Mouse (Mus musculus): ENCODE data around the gene Gm8271. TPM values are rescaled to one million over a fixed set of nuclear protein-coding genes. Genes with fewer than 3 reads are reported as not detected.
"Not testable (repeated sequence)": the region's sequence is repeated elsewhere in the genome, so short reads cannot be mapped to it uniquely, and the experiment has no call there.

Gene Gm8271
- not detected in 2 replicates for polyA plus RNA-seq (2015; fragmentation: Nextera tagmentation; extraction: Ambion mirVana)

GRCm38 (mm10) chr14:5185493-5185892 is at the start of gene Gm8271:
TSS of gene Gm8271 (plus strand) at chr14:5185793.
- ATAC-seq; H3K27ac ChIP-seq (ENCODE audit: low read length); H3K36me3 ChIP-seq (ENCODE audit: control insufficient read depth, insufficient read depth, low read length); H3K27me3 ChIP-seq (replicated peaks; ENCODE audit: control insufficient read depth, insufficient read depth, low read length); H3K9me3 ChIP-seq (ENCODE audit: control insufficient read depth, low read length); H3K9ac ChIP-seq (ENCODE audit: low read depth, low read length); H3K4me2 ChIP-seq (ENCODE audit: low read depth, low read length); H3K4me1 ChIP-seq (ENCODE audit: control insufficient read depth, insufficient read depth, low read length); H3K4me3 ChIP-seq (ENCODE audit: low read length): not testable (repeated sequence)
- no CpG with 5 or more reads among the region's 3 CpGs for WGBS

- not testable (repeated sequence) for H3K27ac ChIP-seq (ENCODE audit: low read length); H3K9ac ChIP-seq (ENCODE audit: low read depth, low read length); H3K4me3 ChIP-seq (ENCODE audit: low read length); H3K4me2 ChIP-seq (ENCODE audit: low read depth, low read length); ATAC-seq; H3K4me1 ChIP-seq (ENCODE audit: control insufficient read depth, insufficient read depth, low read length); H3K36me3 ChIP-seq (ENCODE audit: control insufficient read depth, insufficient read depth, low read length); H3K9me3 ChIP-seq (ENCODE audit: control insufficient read depth, low read length); H3K27me3 ChIP-seq (replicated peaks; ENCODE audit: control insufficient read depth, insufficient read depth, low read length)
- WGBS: no CpG with 5 or more reads among the region's 1 CpGs
Measured at GRCm38 (mm10) chr14:5164235-5164634, 21.4 kb upstream of the Gm8271 start, which contains the start of gene Gm3317. TSS of gene Gm3317 (plus strand) at chr14:5164535.

Other genes starting within 250 kb of the Gm8271 start
- not detected in 2 replicates for gene Gm8297, start 201.9 kb upstream of the Gm8271 start, polyA plus RNA-seq (2015; fragmentation: Nextera tagmentation; extraction: Ambion mirVana)
- not detected in 2 replicates for gene Gm3298, start 169.9 kb upstream of the Gm8271 start, polyA plus RNA-seq (2015; fragmentation: Nextera tagmentation; extraction: Ambion mirVana)
- not detected in 2 replicates for gene 4930555G01Rik, start 135.2 kb upstream of the Gm8271 start, polyA plus RNA-seq (2015; fragmentation: Nextera tagmentation; extraction: Ambion mirVana)
- 0.38 and 0.44 TPM in 2 replicates for gene Gm8281, start 114.8 kb upstream of the Gm8271 start, polyA plus RNA-seq (2015; fragmentation: Nextera tagmentation; extraction: Ambion mirVana)
- not detected in 2 replicates for gene Gm8279, start 54.3 kb upstream of the Gm8271 start, polyA plus RNA-seq (2015; fragmentation: Nextera tagmentation; extraction: Ambion mirVana)
- not detected in 2 replicates for gene Gm3317, start 21.3 kb upstream of the Gm8271 start, polyA plus RNA-seq (2015; fragmentation: Nextera tagmentation; extraction: Ambion mirVana)
- not detected in 2 replicates for gene Gm3526, start 74.8 kb downstream of the Gm8271 start, polyA plus RNA-seq (2015; fragmentation: Nextera tagmentation; extraction: Ambion mirVana)
- gene Gm3542, start 149.1 kb downstream of the Gm8271 start, polyA plus RNA-seq (2015; fragmentation: Nextera tagmentation; extraction: Ambion mirVana): not detected in 2 replicates
- gene Gm3500, start 203.3 kb downstream of the Gm8271 start, polyA plus RNA-seq (2015; fragmentation: Nextera tagmentation; extraction: Ambion mirVana): 0.28 TPM in 1 of 2 replicates, not detected in the other

Measured in intestine, embryonic 16.5 days (tissue).